Mouse (Mus musculus) gastrocnemius, adult 8-10 months (tissue): ENCODE data around the gene Gpat3. TPM values are rescaled to one million over a fixed set of nuclear protein-coding genes. Genes with fewer than 3 reads are reported as not detected.

Experiments used
- DNase-seq, 2 experiments: peaks; one replicate each; pipeline ENCODE4 v3.0.0; 2022; ENCODE audit warnings: low spot score in 2 of 2
- total RNA-seq, 4 experiments: library from RNA; stranded (reverse); gene quantifications; 2 replicates each; pipeline ENCODE4 v1.2.4; 2022

Gene Gpat3
- 1 to 10 TPM; 5.6 to 9.2 (median 6.4) TPM for total RNA-seq

- DNase-seq = peak; percentile 20 to 24
Measured at GRCm38 (mm10) chr5:100845485-100845847, at the start of gene Gpat3. TSS of gene Gpat3 (plus strand) at chr5:100845713.

- DNase-seq = peak; percentile 81 to 83
Measured at GRCm38 (mm10) chr5:100798165-100798860, 47.2 kb upstream of the Gpat3 start, which contains the start of the genes Helq and Mrps18c. TSS of gene Helq (minus strand) at chr5:100798598. TSS of gene Mrps18c (plus strand) at chr5:100798627.

- DNase-seq = no peak
Measured at GRCm38 (mm10) chr5:100818341-100818740, 27.2 kb upstream of the Gpat3 start.

GRCm38 (mm10) chr5:100819568-100820480, 25.7 kb upstream of the Gpat3 start:
- no peak for DNase-seq

GRCm38 (mm10) chr5:100820483-100821184, 24.9 kb upstream of the Gpat3 start, which contains the start of gene Abraxas1:
TSS of gene Abraxas1 (minus strand) at chr5:100820965.
- peak; percentile 66 to 69 for DNase-seq

- DNase-seq = no peak
Measured at GRCm38 (mm10) chr5:100821375-100821774, 24.1 kb upstream of the Gpat3 start.

- DNase-seq = no peak
Measured at GRCm38 (mm10) chr5:100822826-100823225, 22.7 kb upstream of the Gpat3 start.

GRCm38 (mm10) chr5:100825975-100826374, 19.5 kb upstream of the Gpat3 start:
- no peak for DNase-seq

GRCm38 (mm10) chr5:100826531-100826930, 19.0 kb upstream of the Gpat3 start:
- DNase-seq = no peak

GRCm38 (mm10) chr5:100828701-100829100, 16.8 kb upstream of the Gpat3 start:
- DNase-seq = no peak

GRCm38 (mm10) chr5:100832680-100833079, 12.8 kb upstream of the Gpat3 start:
- no peak for DNase-seq

- DNase-seq = no peak
Measured at GRCm38 (mm10) chr5:100833841-100834240, 11.7 kb upstream of the Gpat3 start.

GRCm38 (mm10) chr5:100835862-100836538, 9.5 kb upstream of the Gpat3 start:
- no peak for DNase-seq

GRCm38 (mm10) chr5:100837907-100838306, 7.6 kb upstream of the Gpat3 start:
- DNase-seq = no peak

GRCm38 (mm10) chr5:100844485-100844884, 1.0 kb upstream of the Gpat3 start:
- no peak for DNase-seq

- peak; percentile 61 to 67 for DNase-seq
Measured at GRCm38 (mm10) chr5:100845848-100846598, 510 bp downstream of the Gpat3 start.

- no peak for DNase-seq
Measured at GRCm38 (mm10) chr5:100846599-100846920, 1.0 kb downstream of the Gpat3 start.

- no peak for DNase-seq
Measured at GRCm38 (mm10) chr5:100847143-100847542, 1.6 kb downstream of the Gpat3 start.

GRCm38 (mm10) chr5:100853963-100854362, 8.4 kb downstream of the Gpat3 start:
- DNase-seq = no peak

GRCm38 (mm10) chr5:100856552-100856951, 11.0 kb downstream of the Gpat3 start:
- no peak for DNase-seq
